Mouse (Mus musculus): Measurements from ENCODE around the gene Stx11.

Gene Stx11

GRCm38 (mm10) chr10:12964151-12965075, at the start of gene Stx11:
Stx11 (minus strand) TSS chr10:12964298.
- DNase-seq = peak; percentile 22 to 29

DNA sequence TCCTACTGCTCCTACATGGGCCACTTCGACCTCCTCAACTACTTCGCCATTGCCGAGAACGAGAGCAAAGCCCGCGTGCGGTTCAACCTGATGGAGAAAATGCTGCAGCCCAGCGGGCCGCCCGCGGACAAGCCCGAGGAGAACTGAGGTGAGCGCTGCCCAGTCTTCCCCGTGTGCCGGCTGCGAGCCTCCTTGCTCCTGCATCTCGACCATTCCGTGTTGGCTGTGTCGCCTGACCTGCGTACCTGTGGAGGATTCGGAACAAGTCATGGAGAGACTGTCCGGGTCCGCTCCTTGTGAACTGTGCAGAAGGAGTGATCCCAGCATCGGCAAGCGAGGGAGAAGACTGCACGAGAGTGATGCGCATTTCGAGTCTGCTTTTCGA, 44.6 kb upstream of the Stx11 start:
- no peak for DNase-seq

GRCm38 (mm10) chr10:13007876-13008736, 44.0 kb upstream of the Stx11 start:
- DNase-seq = peak; percentile 95 to 96

- no peak for DNase-seq
Measured at GRCm38 (mm10) chr10:13005043-13005442, 40.9 kb upstream of the Stx11 start, which contains the start of gene Sf3b5. Sf3b5 (plus strand) TSS chr10:13005343.

GRCm38 (mm10) chr10:12996736-12997477, 32.8 kb upstream of the Stx11 start:
- DNase-seq = peak; percentile 91 to 96

- no peak for DNase-seq
Measured at GRCm38 (mm10) chr10:12993411-12994039, 29.4 kb upstream of the Stx11 start.

DNA sequence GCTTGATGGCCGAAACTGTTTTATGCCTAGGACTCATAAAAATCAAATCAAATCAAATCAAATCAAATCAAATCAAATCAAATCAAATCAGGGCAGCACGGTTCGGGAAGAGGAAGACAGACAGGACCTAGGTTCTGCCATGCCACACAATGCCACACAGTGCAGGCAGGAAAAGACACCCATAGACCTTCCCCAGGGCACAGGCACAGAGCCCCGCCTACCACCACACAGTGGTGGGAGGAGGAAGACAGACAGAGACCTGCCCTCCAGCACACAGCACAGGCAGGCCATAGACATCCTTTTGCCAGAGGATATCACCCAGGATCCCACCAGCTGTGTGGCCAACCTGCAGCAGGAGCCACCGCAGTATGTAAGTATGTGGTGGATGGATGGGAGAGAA, 27.9 kb upstream of the Stx11 start:
- DNase-seq = no peak

GRCm38 (mm10) chr10:12986943-12987342, 22.8 kb upstream of the Stx11 start:
- no peak for DNase-seq

DNA sequence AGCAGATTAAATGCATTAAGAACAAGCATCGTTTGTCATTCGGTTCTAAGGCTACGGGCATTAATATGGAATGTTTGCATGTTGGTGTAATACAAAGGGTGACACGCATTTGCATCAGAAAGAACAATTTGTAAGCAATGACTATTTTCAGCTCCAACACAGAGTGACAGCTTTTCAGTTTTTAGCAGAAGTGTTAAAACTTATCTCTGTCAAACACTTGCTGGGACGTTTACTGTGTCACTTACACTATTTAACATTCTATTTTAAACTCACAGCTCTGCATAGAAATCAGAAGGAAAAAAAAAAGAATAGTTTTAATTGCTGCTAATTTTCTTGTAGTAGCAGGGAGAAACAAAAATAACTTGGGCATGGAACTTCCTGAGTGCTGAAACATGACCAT, 22.4 kb upstream of the Stx11 start:
- DNase-seq = no peak

- no peak for DNase-seq
Measured at GRCm38 (mm10) chr10:12985028-12985427, 20.9 kb upstream of the Stx11 start.

- no peak for DNase-seq
Measured at GRCm38 (mm10) chr10:12983516-12983915, 19.4 kb upstream of the Stx11 start.

GRCm38 (mm10) chr10:12981071-12981470, 17.0 kb upstream of the Stx11 start:
- no peak for DNase-seq

- peak; percentile 20 to 31 for DNase-seq
Measured at GRCm38 (mm10) chr10:12977787-12978212, 13.7 kb upstream of the Stx11 start.

DNA sequence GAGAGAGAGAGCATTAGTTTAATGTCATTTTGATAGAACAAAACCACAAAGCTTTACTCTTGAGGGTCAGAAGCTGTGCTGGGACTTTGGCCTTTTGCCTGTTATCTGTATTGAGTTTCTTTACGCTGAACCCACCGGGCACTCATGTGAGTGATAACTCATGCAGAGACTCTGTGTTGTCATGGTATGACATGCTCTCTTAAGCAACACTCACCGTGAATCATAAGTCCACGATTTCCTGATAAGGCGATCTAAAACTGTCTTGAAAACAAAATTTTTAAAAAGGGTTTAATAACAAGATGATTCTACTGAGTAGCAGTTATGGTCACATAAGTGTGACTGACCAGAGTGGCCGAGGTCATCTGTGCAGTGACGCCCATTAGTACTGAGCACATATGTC, 12.5 kb upstream of the Stx11 start:
- DNase-seq = no peak

GRCm38 (mm10) chr10:12975957-12976356, 11.9 kb upstream of the Stx11 start:
- no peak for DNase-seq

- DNase-seq = no peak
Measured at GRCm38 (mm10) chr10:12975461-12975860, 11.4 kb upstream of the Stx11 start.

DNA sequence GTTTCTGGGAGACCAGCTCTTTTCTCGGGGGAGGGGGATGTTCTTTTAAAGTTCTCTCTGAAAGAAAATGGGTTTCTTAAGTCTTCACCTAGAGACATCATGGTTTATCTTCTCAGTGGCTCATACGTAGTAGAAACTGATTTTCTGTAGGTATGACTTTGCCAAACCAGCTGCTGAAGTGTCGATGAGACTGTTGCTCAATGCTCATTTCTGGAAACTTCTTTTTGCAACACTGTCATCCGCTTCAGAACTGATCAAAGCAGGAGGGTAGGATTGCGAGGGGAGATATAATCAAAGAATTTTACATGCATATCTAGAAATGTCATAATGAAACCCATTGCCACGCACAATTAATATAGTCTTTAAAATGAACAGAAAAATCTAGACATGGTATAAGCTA, 10.5 kb upstream of the Stx11 start:
- no peak for DNase-seq

DNA sequence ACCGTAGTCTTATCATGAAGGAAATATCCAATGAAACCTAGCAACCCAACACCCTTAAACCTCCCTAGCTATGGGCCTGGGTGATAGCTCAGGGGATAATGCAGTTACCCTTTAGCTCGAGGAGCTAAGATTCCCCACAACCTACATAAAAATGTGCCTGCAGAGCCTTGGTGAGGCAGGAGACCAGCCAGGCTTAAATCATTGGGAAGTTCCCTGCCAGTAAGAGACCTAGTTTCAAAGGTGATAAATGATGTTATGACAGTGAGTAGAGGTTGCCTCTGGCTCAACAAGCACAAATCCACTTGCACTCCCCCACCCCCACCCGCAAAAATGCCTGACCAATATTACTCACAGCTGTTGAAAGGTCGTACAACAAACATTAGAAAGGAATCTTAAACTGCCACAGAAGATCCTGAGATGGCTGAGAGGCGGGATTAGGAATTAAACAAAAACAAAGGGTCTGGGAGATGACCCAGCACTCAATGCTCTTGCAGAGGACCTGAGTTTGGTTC, 1.6 kb upstream of the Stx11 start:
- DNase-seq = no peak

GRCm38 (mm10) chr10:12963362-12964147, 543 bp downstream of the Stx11 start:
- peak; percentile 5 to 20 for DNase-seq

DNA sequence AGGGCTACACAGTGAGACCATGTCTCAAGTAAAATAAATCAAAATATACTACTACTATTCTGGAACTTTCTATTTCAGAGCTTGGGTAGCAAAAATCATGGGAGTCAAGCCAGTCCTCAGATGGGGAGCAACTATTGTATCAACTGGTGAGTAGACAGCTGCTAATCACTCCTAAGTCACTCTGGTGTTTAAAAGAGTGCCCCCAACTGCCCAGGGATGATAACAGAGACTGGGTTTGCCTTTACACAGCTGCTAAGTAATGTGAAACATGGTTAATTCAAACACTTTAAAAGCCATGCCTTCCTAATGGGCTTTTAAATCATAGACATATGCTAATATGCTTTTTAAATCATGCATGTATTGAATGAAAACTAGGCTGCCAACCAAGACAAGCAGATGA, 1.9 kb downstream of the Stx11 start:
- DNase-seq = no peak

- no peak for DNase-seq
Measured at GRCm38 (mm10) chr10:12961546-12961945, 2.6 kb downstream of the Stx11 start.
